Mouse (Mus musculus) ovary, adult 18-20 months (tissue): ENCODE results near the gene Tuft1.
"Not testable (repeated sequence)": the region's sequence is repeated elsewhere in the genome, so short reads cannot be mapped to it uniquely, and the experiment has no call there.

Source experiments
- DNase-seq: peaks from one replicate; pipeline ENCODE4 v3.0.0; 2022; ENCODE audit warnings: low spot score, mixed read lengths

Tuft1 gene

GRCm38 (mm10) chr3:94658740-94659095 lies at the start of gene Tuft1:
Gene Tuft1 (minus strand): TSS chr3:94658872.
- DNase-seq, result peak; percentile 71

GRCm38 (mm10) chr3:94703364-94703763 lies 44.7 kb upstream of the Tuft1 start:
- not testable (repeated sequence) for DNase-seq

GRCm38 (mm10) chr3:94702856-94703255 lies 44.2 kb upstream of the Tuft1 start:
- DNase-seq, result no peak

GRCm38 (mm10) chr3:94702163-94702810 lies 43.6 kb upstream of the Tuft1 start:
- DNase-seq, result not testable (repeated sequence)

GRCm38 (mm10) chr3:94696257-94696656 lies 37.6 kb upstream of the Tuft1 start:
- not testable (repeated sequence) for DNase-seq

- not testable (repeated sequence) for DNase-seq
These were observed 36.9 kb upstream of the Tuft1 start for GRCm38 (mm10) chr3:94695591-94695990.

- not testable (repeated sequence) for DNase-seq
These were observed 35.2 kb upstream of the Tuft1 start for GRCm38 (mm10) chr3:94693874-94694273.

GRCm38 (mm10) chr3:94693329-94693825 lies 34.7 kb upstream of the Tuft1 start, which contains the start of gene Selenbp2:
Gene Selenbp2 (plus strand): TSS chr3:94693556.
- DNase-seq, result no peak

- DNase-seq, result not testable (repeated sequence)
These were observed 33.0 kb upstream of the Tuft1 start for GRCm38 (mm10) chr3:94691694-94692093.

GRCm38 (mm10) chr3:94690616-94691247 lies 32.1 kb upstream of the Tuft1 start:
- no peak for DNase-seq

- not testable (repeated sequence) for DNase-seq
These were observed 31.5 kb upstream of the Tuft1 start for GRCm38 (mm10) chr3:94690162-94690561.

- not testable (repeated sequence) for DNase-seq
These were observed 30.5 kb upstream of the Tuft1 start for GRCm38 (mm10) chr3:94689195-94689594.

- not testable (repeated sequence) for DNase-seq
These were observed 30.0 kb upstream of the Tuft1 start for GRCm38 (mm10) chr3:94688698-94689097.

- DNase-seq, result not testable (repeated sequence)
These were observed 27.5 kb upstream of the Tuft1 start for GRCm38 (mm10) chr3:94685989-94686772.

- DNase-seq, result no peak
These were observed 25.0 kb upstream of the Tuft1 start for GRCm38 (mm10) chr3:94683646-94684045.

- no peak for DNase-seq
These were observed 22.1 kb upstream of the Tuft1 start for GRCm38 (mm10) chr3:94680783-94681182.

- not testable (repeated sequence) for DNase-seq
These were observed 21.4 kb upstream of the Tuft1 start for GRCm38 (mm10) chr3:94680032-94680431.

GRCm38 (mm10) chr3:94679351-94679841 lies 20.7 kb upstream of the Tuft1 start:
- no peak for DNase-seq

GRCm38 (mm10) chr3:94675101-94675500 lies 16.4 kb upstream of the Tuft1 start:
- not testable (repeated sequence) for DNase-seq

- DNase-seq, result not testable (repeated sequence)
These were observed 7.2 kb upstream of the Tuft1 start for GRCm38 (mm10) chr3:94665896-94666295.

- DNase-seq, result not testable (repeated sequence)
These were observed 6.6 kb upstream of the Tuft1 start for GRCm38 (mm10) chr3:94665060-94665802.

- not testable (repeated sequence) for DNase-seq
These were observed 2.2 kb upstream of the Tuft1 start for GRCm38 (mm10) chr3:94660841-94661240.
